Mouse (Mus musculus) lung, adult 2 months (tissue): ENCODE measurements around the gene Etfa. TPM values are rescaled to one million over a fixed set of nuclear protein-coding genes. Genes with fewer than 3 reads are reported as not detected.
A peak's percentile ranks its signal among the peaks of the same experiment; 100 is the strongest.

Experiments
- DNase-seq: peaks from one replicate; pipeline ENCODE4 v3.0.0; 2022
- H3K4me1 ChIP-seq: fragments of 200-500 bp; 2 replicates; pipeline ENCODE4 v1.6.1; 2011; ENCODE audit warnings: low read length; ENCODE audit not compliant: control insufficient read depth, insufficient read depth
- H3K4me3 ChIP-seq: fragments of 200-500 bp; replicated peaks from 2 replicates; pipeline ENCODE3; 2011; ENCODE audit warnings: low read depth, mild to moderate bottlenecking, control low read depth, low read length; ENCODE audit errors: extremely low read depth
- CTCF ChIP-seq: fragments of 200-500 bp; IDR thresholded peaks from 2 replicates; pipeline ENCODE4 v1.5.1; 2011; ENCODE audit warnings: mild to moderate bottlenecking, low read length, control low read depth; ENCODE audit not compliant: insufficient read depth
- POLR2A ChIP-seq: fragments of 200-500 bp; IDR thresholded peaks from 2 replicates; pipeline ENCODE4 v1.6.1; 2011; ENCODE audit warnings: low read depth, mild to moderate bottlenecking, control low read depth, low read length, borderline replicate concordance; ENCODE audit errors: extremely low read depth
- WGBS: fragments of 180-500 bp; shearing (Covaris S2); methylation state at CpG from one replicate; pipeline ENCODE4 v1.1.7; 2018; 5-methylcytosine and 5-hydroxymethylcytosine counted together
- polyA plus RNA-seq: library from polyadenylated mRNA; depleted of rRNA; stranded (reverse); fragments of >200 nt; gene quantifications from 2 replicates; pipeline ENCODE4 v1.2.3, GENCODE M21; 2012

The Etfa gene
- polyA plus RNA-seq, 1 experiment: 40.6 TPM

GRCm38 (mm10) chr9:55432306-55433289, 79.4 kb downstream of the Etfa start:
- Histone ChIP-seq H3K4me3 (no peak overlapping the region), H3K4me1 (no peaks in the 10 kb centered on the region)
- no peak for DNase-seq
- WGBS: 59% methylated on average over 14 of the region's 14 CpGs
- TF ChIP-seq CTCF: no peak

GRCm38 (mm10) chr9:55430133-55430532, 81.9 kb downstream of the Etfa start:
- TF ChIP-seq CTCF (no peak), POLR2A (no peak)
- Histone ChIP-seq H3K4me3 (no peak overlapping the region), H3K4me1 (no peaks in the 10 kb centered on the region)
- peak; percentile 25 for DNase-seq
- 26% methylated on average over 20 of the region's 20 CpGs for WGBS

GRCm38 (mm10) chr9:55429242-55429975, 82.6 kb downstream of the Etfa start:
- WGBS: 33% methylated on average over 12 of the region's 12 CpGs
- peak; percentile 58 for DNase-seq
- peak; percentile 52; the same call in 1 of the 2 replicates for TF ChIP-seq CTCF
- TF ChIP-seq POLR2A: no peak
- no peak overlapping the region for H3K4me3 ChIP-seq
- no peaks in the 10 kb centered on the region for H3K4me1 ChIP-seq

- no peak overlapping the region for H3K4me3 ChIP-seq
- TF ChIP-seq POLR2A (no peak), CTCF (no peak)
- no peak for DNase-seq
- WGBS: 67% methylated on average over 7 of the region's 7 CpGs
- H3K4me1 ChIP-seq: no peaks in the 10 kb centered on the region
Observed at GRCm38 (mm10) chr9:55425271-55425810, 86.7 kb downstream of the Etfa start.

- Histone ChIP-seq H3K4me3 (no peak overlapping the region), H3K4me1 (no peaks in the 10 kb centered on the region)
- no peak for TF ChIP-seq CTCF
- TF ChIP-seq POLR2A: no peak
- 72% methylated on average over 14 of the region's 14 CpGs for WGBS
- DNase-seq: no peak
Observed at GRCm38 (mm10) chr9:55423451-55424424, 88.3 kb downstream of the Etfa start.

- TF ChIP-seq CTCF: no peak
- no peak for TF ChIP-seq POLR2A
- 81% methylated on average over 3 of the region's 3 CpGs for WGBS
Observed at GRCm38 (mm10) chr9:55421786-55422185, 90.3 kb downstream of the Etfa start.

GRCm38 (mm10) chr9:55411154-55411553, 100.9 kb downstream of the Etfa start:
- H3K4me3 ChIP-seq: no peak overlapping the region
- WGBS: 50% methylated on average over 6 of the region's 6 CpGs
- H3K4me1 ChIP-seq: no peaks in the 10 kb centered on the region
- TF ChIP-seq CTCF: no peak
- no peak for TF ChIP-seq POLR2A
- no peak for DNase-seq

More at GRCm38 (mm10) chr9:55421786-55422185, 90.3 kb downstream of the Etfa start:
- Histone ChIP-seq H3K4me1 (no peaks in the 10 kb centered on the region), H3K4me3 (no peak overlapping the region)
- no peak for DNase-seq

GRCm38 (mm10) chr9:55410430-55410829, 101.6 kb downstream of the Etfa start:
- 38% methylated on average over 6 of the region's 6 CpGs for WGBS
- H3K4me1 ChIP-seq: no peaks in the 10 kb centered on the region
- no peak for TF ChIP-seq CTCF
- no peak for TF ChIP-seq POLR2A
- no peak for DNase-seq
- no peak overlapping the region for H3K4me3 ChIP-seq
